Mouse (Mus musculus) heart, adult 2 months (tissue): Measurements from ENCODE around the gene Cacng3.

Experiments
- CTCF ChIP-seq: fragments of 200-600 bp; IDR thresholded peaks from 2 replicates; pipeline ENCODE4 v1.8.1; 2022; ENCODE audit warnings: antibody characterized with exemption, mild to moderate bottlenecking, moderate library complexity
- POLR2A ChIP-seq: fragments of 200-500 bp; IDR thresholded peaks from 2 replicates; pipeline ENCODE4 v1.6.1; 2011; ENCODE audit warnings: mild to moderate bottlenecking, low read depth, low read length, control low read depth; ENCODE audit not compliant: insufficient read depth

GRCm38 (mm10) chr7:122643676-122644075, 26.6 kb upstream of the Cacng3 start:
- TF ChIP-seq CTCF (no peak), POLR2A (no peak)
